In the genomic region with DNA sequence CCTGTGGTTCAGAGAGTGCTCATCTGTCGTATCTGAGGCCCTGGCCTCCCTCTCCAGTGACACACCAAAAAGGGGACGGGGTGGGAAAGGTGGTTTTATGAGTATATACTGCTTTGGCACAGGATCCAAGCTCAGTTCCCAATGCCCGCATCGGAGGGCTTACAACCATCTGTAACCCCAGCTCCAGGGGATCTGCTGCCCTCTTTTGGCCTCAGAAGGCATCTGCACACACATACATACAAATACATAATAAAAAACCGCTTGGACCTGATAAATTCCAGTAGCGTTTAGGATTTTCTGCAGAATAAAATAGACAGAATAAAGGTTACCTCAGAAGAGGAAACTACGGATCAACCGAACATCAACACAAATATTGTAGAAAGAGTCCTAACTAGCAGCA, we compare ENCODE assay signal across 14 mouse cellular contexts. TPM values are rescaled to one million over a fixed set of nuclear protein-coding genes. Genes with fewer than 3 reads are reported as not detected.
A peak's percentile ranks its signal among the peaks of the same experiment; 100 is the strongest.
DNase-seq lines count a peak whose midpoint lies in the region; ATAC-seq and TF ChIP-seq lines count a peak whose summit lies in the region.
"Had no signal": no experiment of that assay in that cellular context is flagged by ENCODE, and none has a peak within 500 bp of the region (broad histone marks: within the 10 kb centered on the region; RNA-seq: fewer than 3 reads in every experiment).

No protein-coding gene starts in this region.

- no peak for TF ChIP-seq POLR2A in heart, adult 2 months (IDR thresholded peaks at IDR 0.05; ENCODE audit: insufficient read depth, low read depth, low read length)
- no peak for TF ChIP-seq POLR2A in brain, embryonic 14.5 days (IDR thresholded peaks at IDR 0.05; ENCODE audit: borderline replicate concordance, extremely low read depth, insufficient read depth, insufficient read length, poor library complexity, severe bottlenecking)

- no peaks in the 10 kb centered on the region for H3K9me3 ChIP-seq in lung, embryonic 14.5 days (ENCODE audit: low read depth, low read length)
- H3K9me3 ChIP-seq in midbrain, postnatal 0 days (ENCODE audit: low read length), result no peaks in the 10 kb centered on the region
- H3K9me3 ChIP-seq: hindbrain, embryonic 15.5 days; neural tube, embryonic 12.5 days had no signal

- intact Hi-C loops in heart, adult 2 months (cut with DNase I), result no loop called here

- DNase-seq in heart, adult 2 months, result no peak
- no peak for DNase-seq in heart, adult 11 months
- DNase-seq in lung, embryonic 14.5 days, result peak; percentile 42
- no peak for DNase-seq in lung, postnatal 14 days
- DNase-seq in brain, embryonic 14.5 days (ENCODE audit: low read depth), result no peak
- DNase-seq in midbrain, postnatal 0 days (ENCODE audit: low spot score), result no peak
- DNase-seq in kidney, adult 11 months, result no peak
- DNase-seq in thymus, postnatal 25 days, result no peak
- DNase-seq: adrenal gland, postnatal 36 days; gastrocnemius, postnatal 14 days; layer of hippocampus, adult 9-11 months; spleen, adult 18-20 months had no signal

- ATAC-seq in lung, embryonic 14.5 days (ENCODE audit: insufficient read depth), result no peak
- ATAC-seq in midbrain, postnatal 0 days (ENCODE audit: low FRiP score), result no peak

- H3K79me2 ChIP-seq in heart, adult 2 months (replicated peaks; ENCODE audit: control insufficient read depth, insufficient read depth, low read length), result no peaks in the 10 kb centered on the region

- 83% methylated on average over 8 of the region's 8 CpGs for WGBS in heart, adult 2 months
- 78% methylated on average over 8 of the region's 8 CpGs for WGBS in lung, embryonic 14.5 days
- WGBS in midbrain, postnatal 0 days, result 83% methylated on average over 8 of the region's 8 CpGs

- TF ChIP-seq CTCF in heart, adult 2 months (IDR thresholded peaks at IDR 0.05), result 0 out of 2 replicates have a peak, but pooled peaks have one; percentile 7
- TF ChIP-seq CTCF in lung, embryonic 14.5 days (IDR thresholded peaks at IDR 0.05; ENCODE audit: low read depth), result peak; percentile 51
- peak; percentile 35; the same call in 1 of the 2 replicates for TF ChIP-seq CTCF in brain, embryonic 14.5 days (IDR thresholded peaks at IDR 0.05; ENCODE audit: borderline replicate concordance, extremely low read depth, insufficient read depth, insufficient read length)
- peak; percentile 60 for TF ChIP-seq CTCF in midbrain, postnatal 0 days (IDR thresholded peaks at IDR 0.05)

- no peaks in the 10 kb centered on the region for H3K36me3 ChIP-seq in heart, adult 2 months (ENCODE audit: control insufficient read depth, insufficient read depth, low read length)
- no peaks in the 10 kb centered on the region for H3K36me3 ChIP-seq in lung, embryonic 14.5 days (ENCODE audit: insufficient read depth)
- H3K36me3 ChIP-seq in midbrain, postnatal 0 days (ENCODE audit: insufficient read depth, low read length), result peaks cover 8% of the 10 kb centered on the region; the same call in 1 of the 2 replicates
- H3K36me3 ChIP-seq: hindbrain, embryonic 15.5 days; neural tube, embryonic 12.5 days had no signal

- peaks cover 5% of the 10 kb centered on the region for H3K4me1 ChIP-seq in heart, adult 2 months (ENCODE audit: control insufficient read depth, insufficient read depth, low read length)
- peaks cover 17% of the 10 kb centered on the region for H3K4me1 ChIP-seq in lung, embryonic 14.5 days (ENCODE audit: insufficient read depth)
- no peaks in the 10 kb centered on the region for H3K4me1 ChIP-seq in midbrain, postnatal 0 days (ENCODE audit: insufficient read depth, low read length)

- H3K9ac ChIP-seq in heart, adult 2 months (ENCODE audit: low read depth, low read length), result no peak overlapping the region
- H3K9ac ChIP-seq in lung, embryonic 14.5 days, result no peak overlapping the region
- no peak overlapping the region for H3K9ac ChIP-seq in midbrain, postnatal 0 days (replicated peaks; ENCODE audit: low read length, poor library complexity, severe bottlenecking)
- H3K9ac ChIP-seq: hindbrain, embryonic 15.5 days; neural tube, embryonic 12.5 days had no signal

- no peak overlapping the region for H3K27ac ChIP-seq in heart, adult 2 months
- H3K27ac ChIP-seq in lung, embryonic 14.5 days (ENCODE audit: low read depth), result no peak overlapping the region
- H3K27ac ChIP-seq in midbrain, postnatal 0 days (ENCODE audit: low read depth, low read length), result no peak overlapping the region
- H3K27ac ChIP-seq: hindbrain, embryonic 15.5 days; neural tube, embryonic 12.5 days had no signal

- H3K27me3 ChIP-seq in heart, adult 2 months (ENCODE audit: control insufficient read depth, insufficient read depth, low read length), result no peaks in the 10 kb centered on the region
- no peaks in the 10 kb centered on the region for H3K27me3 ChIP-seq in lung, embryonic 14.5 days (ENCODE audit: insufficient read depth, low read length)
- H3K27me3 ChIP-seq in midbrain, postnatal 0 days (ENCODE audit: insufficient read depth, low read length), result no peaks in the 10 kb centered on the region
- H3K27me3 ChIP-seq: hindbrain, embryonic 15.5 days; neural tube, embryonic 12.5 days had no signal

- no peak overlapping the region for H3K4me2 ChIP-seq in lung, embryonic 14.5 days
- no peak overlapping the region for H3K4me2 ChIP-seq in midbrain, postnatal 0 days (ENCODE audit: low read depth, low read length, poor library complexity, severe bottlenecking)
- H3K4me2 ChIP-seq: hindbrain, embryonic 15.5 days; neural tube, embryonic 12.5 days had no signal

- no peak overlapping the region for H3K4me3 ChIP-seq in heart, adult 2 months
- no peak overlapping the region for H3K4me3 ChIP-seq in lung, embryonic 14.5 days (ENCODE audit: low read depth, low read length)
- H3K4me3 ChIP-seq in midbrain, postnatal 0 days (ENCODE audit: low read depth, low read length), result no peak overlapping the region
- H3K4me3 ChIP-seq: hindbrain, embryonic 15.5 days; neural tube, embryonic 12.5 days had no signal

- no peak for TF ChIP-seq EP300 in heart, adult 2 months (IDR thresholded peaks at IDR 0.05; ENCODE audit: insufficient read depth, low read depth, low read length)

RNA-seq across cellular contexts. Expression of gene Faap20, which starts 29.5 kb away (rescaled TPM):
- 10 to 100 TPM; 14.4 to 16.7 TPM for total RNA-seq in heart, adult 2 months (2021)
- polyA plus RNA-seq in heart, adult 2 months (2012; rRNA removed), result 26.7 and 30.3 TPM in 2 replicates
- polyA plus RNA-seq in lung, embryonic 14.5 days (2014; fragmentation: Nextera tagmentation; extraction: Ambion mirVana), result 81.2 and 83.9 TPM in 2 replicates
- 71.9 and 96.0 TPM in 2 replicates for polyA plus RNA-seq in brain, embryonic 14.5 days (2012; rRNA removed)
- total RNA-seq in midbrain, postnatal 0 days (2014; rRNA removed), result 39.5 and 48.7 TPM in 2 replicates
- polyA plus RNA-seq in midbrain, postnatal 0 days (2015; fragmentation: Nextera tagmentation; extraction: Ambion mirVana), result 56.6 and 57.1 TPM in 2 replicates

RNA-seq across cellular contexts. Expression of gene Ski, which starts 56.7 kb away (rescaled TPM):
- 10 to 100 TPM; 56.7 to 56.8 TPM for total RNA-seq in heart, adult 2 months (2021)
- polyA plus RNA-seq in heart, adult 2 months (2012; rRNA removed), result 34.9 and 46.0 TPM in 2 replicates
- 23.7 and 25.8 TPM in 2 replicates for polyA plus RNA-seq in lung, embryonic 14.5 days (2014; fragmentation: Nextera tagmentation; extraction: Ambion mirVana)
- 38.6 and 55.2 TPM in 2 replicates for polyA plus RNA-seq in brain, embryonic 14.5 days (2012; rRNA removed)
- 59.8 and 63.1 TPM in 2 replicates for total RNA-seq in midbrain, postnatal 0 days (2014; rRNA removed)
- 7.1 and 8.4 TPM in 2 replicates for polyA plus RNA-seq in midbrain, postnatal 0 days (2015; fragmentation: Nextera tagmentation; extraction: Ambion mirVana)

Comparison
In these comparisons a context has a peak if more than half of its experiments do, and no peak if none do; other contexts are left out.
1. CTCF ChIP-seq: peak in every context shown above with its lines; median percentile 60 in midbrain, postnatal 0 days; 51 in lung, embryonic 14.5 days; 35 in brain, embryonic 14.5 days; 7 in heart, adult 2 months.